8 mouse cellular contexts compared by ENCODE assay signal in the genomic region with DNA sequence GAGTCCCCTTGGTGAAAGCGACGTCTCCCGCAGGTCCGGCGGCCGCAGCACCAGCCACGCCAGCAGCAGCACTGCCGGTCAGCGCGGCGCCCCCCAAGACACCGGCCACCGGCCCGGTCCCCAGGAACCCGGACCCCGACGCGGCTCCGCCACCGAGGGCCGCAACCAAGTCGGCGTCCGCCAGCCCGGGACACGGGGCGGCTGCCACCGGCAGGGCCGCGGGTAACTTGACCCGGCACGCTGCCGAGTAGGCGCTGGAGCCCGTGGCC. TPM values are rescaled to one million over a fixed set of nuclear protein-coding genes. Genes with fewer than 3 reads are reported as not detected.
A peak's percentile ranks its signal among the peaks of the same experiment; 100 is the strongest.
DNase-seq lines count a peak whose midpoint lies in the region; ATAC-seq and TF ChIP-seq lines count a peak whose summit lies in the region.

No protein-coding gene starts in this region.

- peak overlapping the region; percentile 75 for H3K4me2 ChIP-seq in heart, embryonic 13.5 days
- H3K4me2 ChIP-seq in forebrain, embryonic 16.5 days (ENCODE audit: low read length), result peak overlapping the region; percentile 59
- peak overlapping the region; percentile 83 for H3K4me2 ChIP-seq in liver, postnatal 0 days (ENCODE audit: low read depth, low read length)

- in situ Hi-C loops in ES-E14 (cut with MboI; ENCODE audit: low sequenced_read_pairs in 2 of 2, unreplicated experiment in 2 of 2), result no loop called here

- no peak for TF ChIP-seq CTCF in liver, postnatal 0 days (IDR thresholded peaks at IDR 0.05; ENCODE audit: low read depth)

- DNase-seq in heart, adult 8-10 months (ENCODE audit: low spot score), result no peak
- no peak for DNase-seq in ES-E14 (ENCODE audit: low read depth, low spot score)
- DNase-seq in liver, postnatal 0 days, result no peak
- DNase-seq in natural killer cell, adult 2 months (ENCODE audit: low spot score in 2 of 2), result no peak
- no peak for DNase-seq in adrenal gland, postnatal 25 days
- DNase-seq in layer of hippocampus, adult 11-12 months (ENCODE audit: low spot score), result no peak

- 0 out of 2 replicates have a peak, but pooled peaks have one; percentile 5 for ATAC-seq in heart, embryonic 13.5 days (ENCODE audit: extremely low read depth, insufficient number of reproducible peaks, low FRiP score, low TSS enrichment)
- ATAC-seq in forebrain, embryonic 16.5 days, result 0 out of 2 replicates have a peak, but pooled peaks have one; percentile 0
- peak; percentile 0; the same call in 1 of the 2 replicates for ATAC-seq in liver, postnatal 0 days

- no peaks in the 10 kb centered on the region for H3K9me3 ChIP-seq in heart, embryonic 13.5 days
- no peaks in the 10 kb centered on the region for H3K9me3 ChIP-seq in ES-E14 (ENCODE audit: control insufficient read depth, insufficient read depth, low read depth, low read length)
- H3K9me3 ChIP-seq in forebrain, embryonic 16.5 days (ENCODE audit: control insufficient read depth, low read length), result no peaks in the 10 kb centered on the region
- H3K9me3 ChIP-seq in liver, postnatal 0 days (ENCODE audit: low read length), result no peaks in the 10 kb centered on the region

- peaks cover 11% of the 10 kb centered on the region for H3K4me1 ChIP-seq in heart, embryonic 13.5 days
- H3K4me1 ChIP-seq in ES-E14 (ENCODE audit: control insufficient read depth in 2 of 2, insufficient read depth in 2 of 2, low read length in 2 of 2, poor library complexity in 1 of 2), result peaks cover 0 to 5% of the 10 kb centered on the region in 2 experiments; a peak in 1 of 4 replicates
- peaks cover 11% of the 10 kb centered on the region for H3K4me1 ChIP-seq in forebrain, embryonic 16.5 days (replicated peaks; ENCODE audit: control insufficient read depth, insufficient read depth, low read length)
- H3K4me1 ChIP-seq in liver, postnatal 0 days (ENCODE audit: insufficient read depth), result no peaks in the 10 kb centered on the region

- H3K27me3 ChIP-seq in heart, embryonic 13.5 days (replicated peaks), result no peaks in the 10 kb centered on the region
- H3K27me3 ChIP-seq in forebrain, embryonic 16.5 days (replicated peaks; ENCODE audit: control insufficient read depth, insufficient read depth, low read length), result no peaks in the 10 kb centered on the region
- H3K27me3 ChIP-seq in liver, postnatal 0 days (ENCODE audit: insufficient read depth, low read length), result no peaks in the 10 kb centered on the region

- peak overlapping the region; percentile 99 for H3K9ac ChIP-seq in heart, embryonic 13.5 days
- H3K9ac ChIP-seq in ES-E14 (ENCODE audit: insufficient read depth, low read depth, low read length, poor library complexity, severe bottlenecking), result peak overlapping the region; percentile 79
- H3K9ac ChIP-seq in forebrain, embryonic 16.5 days (replicated peaks; ENCODE audit: low read depth, low read length), result peak overlapping the region; percentile 98
- H3K9ac ChIP-seq in liver, postnatal 0 days (replicated peaks), result peak overlapping the region; percentile 95

- WGBS in heart, embryonic 13.5 days, result 3% methylated on average over 20 of the region's 35 CpGs
- under 1% methylated on average over 26 of the region's 35 CpGs for WGBS in forebrain, embryonic 16.5 days
- WGBS in liver, postnatal 0 days (ENCODE audit: insufficient replicate concordance), result under 1% methylated on average over 17 of the region's 35 CpGs

- no peak for TF ChIP-seq EP300 in liver, postnatal 0 days (IDR thresholded peaks at IDR 0.05; ENCODE audit: low read depth)

- peak overlapping the region; percentile 99 for H3K27ac ChIP-seq in heart, embryonic 13.5 days (replicated peaks)
- H3K27ac ChIP-seq in ES-E14 (ENCODE audit: insufficient read depth, low read depth, low read length, poor library complexity, severe bottlenecking), result peak overlapping the region; percentile 92
- peak overlapping the region; percentile 99 for H3K27ac ChIP-seq in forebrain, embryonic 16.5 days (ENCODE audit: low read length)
- peak overlapping the region; percentile 98 for H3K27ac ChIP-seq in liver, postnatal 0 days (ENCODE audit: low read depth)

- H3K36me3 ChIP-seq in heart, embryonic 13.5 days, result no peaks in the 10 kb centered on the region
- H3K36me3 ChIP-seq in ES-E14 (ENCODE audit: control insufficient read depth, insufficient read depth, low read length, poor library complexity, severe bottlenecking), result no peaks in the 10 kb centered on the region
- H3K36me3 ChIP-seq in forebrain, embryonic 16.5 days (ENCODE audit: control insufficient read depth, insufficient read depth), result no peaks in the 10 kb centered on the region
- H3K36me3 ChIP-seq in liver, postnatal 0 days (replicated peaks; ENCODE audit: insufficient read depth, low read length), result no peaks in the 10 kb centered on the region

- H3K4me3 ChIP-seq in heart, embryonic 13.5 days, result peak overlapping the region; percentile 100
- peak overlapping the region; percentile 91 to 98 for H3K4me3 ChIP-seq in ES-E14 (ENCODE audit: insufficient read depth in 1 of 2, low read depth in 1 of 2, low read length in 2 of 2, poor library complexity in 1 of 2, severe bottlenecking in 1 of 2)
- H3K4me3 ChIP-seq in forebrain, embryonic 16.5 days (replicated peaks; ENCODE audit: low read length), result peak overlapping the region; percentile 100
- peak overlapping the region; percentile 97 for H3K4me3 ChIP-seq in liver, postnatal 0 days (ENCODE audit: low read depth, low read length)

TF ChIP-seq in ES-E14, 5 proteins besides CTCF, POLR2A, EP300 and RAD21:
- TF ChIP-seq MAFK (IDR thresholded peaks at IDR 0.05; ENCODE audit: insufficient read depth, low read depth, low read length) (no peak), ZC3H11A (IDR thresholded peaks at IDR 0.05; ENCODE audit: borderline replicate concordance, low read depth, low read length) (no peak), CHD2 (IDR thresholded peaks at IDR 0.05; ENCODE audit: low read depth, low read length) (no peak), ZNF384 (IDR thresholded peaks at IDR 0.05; ENCODE audit: low read depth, low read length) (no peak), HCFC1 (IDR thresholded peaks at IDR 0.05; ENCODE audit: borderline replicate concordance, insufficient read depth, low read length) (no peak; the same call in 1 of the 2 replicates)
TF ChIP-seq in ES-E14: peak in this region for 0.

RNA-seq across cellular contexts. Expression of gene Rasa1, which starts 0.4 kb away (rescaled TPM):
- polyA plus RNA-seq in heart, embryonic 13.5 days (2015; fragmentation: Nextera tagmentation; extraction: Ambion mirVana), result 34.5 and 34.7 TPM in 2 replicates
- 10 to 100 TPM; 21.7 to 28.2 (median 26.4) TPM for total RNA-seq in heart, adult 8-10 months (2022)
- 28.6 and 34.8 TPM in 2 replicates for total RNA-seq in ES-E14 (2012; rRNA removed)
- polyA plus RNA-seq in forebrain, embryonic 16.5 days (2015; fragmentation: Nextera tagmentation; extraction: Ambion mirVana), result 68.1 and 70.3 TPM in 2 replicates
- polyA plus RNA-seq in liver, postnatal 0 days (2015; fragmentation: Nextera tagmentation; extraction: Ambion mirVana), result 11.9 and 12.8 TPM in 2 replicates
- 52.2 and 60.0 TPM in 2 replicates for total RNA-seq in adrenal gland, postnatal 25 days (2021)
